Comparison of ENCODE assay signal across 24 mouse cellular contexts in genomic region chr14:45077216-45077615, GRCm38 (mm10).
"Had no signal": no experiment of that assay in that cellular context is flagged by ENCODE, and none has a peak within 500 bp of the region (broad histone marks: within the 10 kb centered on the region; RNA-seq: fewer than 3 reads in every experiment).

No protein-coding gene starts in this region.

- DNase-seq: gastrocnemius, adult 2 months; gastrocnemius, postnatal 10 days; gastrocnemius, postnatal 25 days; heart, adult 18-20 months; heart, postnatal 10 days; heart, postnatal 4 days; kidney, adult 2 months; kidney, adult 9 months; kidney, postnatal 14 days; kidney, postnatal 36 days; liver; liver, embryonic 13.5 days had no signal

- H3K4me3 ChIP-seq: gastrocnemius, adult 2 months; heart, embryonic 10.5 days; heart, embryonic 12.5 days; hindbrain, embryonic 10.5 days; hindbrain, embryonic 12.5 days; intestine, embryonic 15.5 days; kidney, embryonic 15.5 days; left cerebral cortex, adult 2 months; limb, embryonic 10.5 days; limb, embryonic 12.5 days; liver, embryonic 13.5 days; liver, embryonic 15.5 days had no signal

- H3K27ac ChIP-seq: gastrocnemius, adult 2 months; heart, embryonic 10.5 days; hindbrain, embryonic 10.5 days; hindbrain, embryonic 12.5 days; hindbrain, embryonic 14.5 days; intestine, embryonic 15.5 days; kidney, embryonic 15.5 days; kidney, postnatal 0 days; left cerebral cortex, adult 2 months; limb, embryonic 10.5 days; limb, embryonic 12.5 days; liver, embryonic 13.5 days; liver, embryonic 15.5 days had no signal
